Mouse (Mus musculus): ENCODE measurements around the gene Gpt2. TPM values are rescaled to one million over a fixed set of nuclear protein-coding genes. Genes with fewer than 3 reads are reported as not detected.
A peak's percentile ranks its signal among the peaks of the same experiment; 100 is the strongest.

Gpt2 gene
- total and polyA plus RNA-seq, 2 experiments, result 135 to 351 TPM

DNA sequence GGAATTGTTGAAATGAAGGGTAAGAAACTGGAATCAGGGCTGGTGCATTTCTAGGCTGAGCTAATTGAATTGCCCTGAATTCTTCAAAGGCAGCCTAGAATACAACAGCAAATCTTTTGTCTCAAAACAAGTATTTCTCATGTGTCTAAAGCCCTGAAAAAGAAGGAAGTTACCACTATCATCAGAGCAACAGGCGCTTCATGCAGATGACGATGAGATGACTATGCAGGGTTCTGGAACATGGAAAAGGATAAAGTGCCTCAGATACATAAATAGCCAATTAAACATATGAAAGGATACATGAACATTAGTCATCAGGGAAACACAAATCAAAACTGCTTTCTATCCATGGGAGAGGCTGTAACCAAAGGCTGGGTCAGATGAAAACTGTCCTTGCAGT is 44.0 kb downstream of the Gpt2 start:
- no peaks in the 10 kb centered on the region for H3K79me2 ChIP-seq (ENCODE audit: control insufficient read depth, insufficient read depth, low read length)
- H3K27ac ChIP-seq (replicated peaks; ENCODE audit: insufficient read depth, low read depth, low read length), result no peak overlapping the region
- no peak overlapping the region for H3K4me3 ChIP-seq (ENCODE audit: insufficient read depth, low read depth, low read length)
- H3K36me3 ChIP-seq (ENCODE audit: control insufficient read depth, insufficient read depth, low read length), result peaks cover 57% of the 10 kb centered on the region
- H3K9ac ChIP-seq (ENCODE audit: low read depth, low read length), result no peak overlapping the region
- no peak for DNase-seq (ENCODE audit: extremely low read depth, low read depth, low spot score)
- peaks cover 6% of the 10 kb centered on the region for H3K4me1 ChIP-seq (ENCODE audit: control insufficient read depth, insufficient read depth, low read length)
- TF ChIP-seq CTCF (IDR thresholded peaks at IDR 0.05; ENCODE audit: low read depth, low read length) (no peak), POLR2A (IDR thresholded peaks at IDR 0.05; ENCODE audit: extremely low read depth, insufficient read depth, low read length) (no peak)
- H3K27me3 ChIP-seq (ENCODE audit: control insufficient read depth, insufficient read depth, low read length), result no peaks in the 10 kb centered on the region
- WGBS, result 97% methylated on average over 2 of the region's 2 CpGs

DNA sequence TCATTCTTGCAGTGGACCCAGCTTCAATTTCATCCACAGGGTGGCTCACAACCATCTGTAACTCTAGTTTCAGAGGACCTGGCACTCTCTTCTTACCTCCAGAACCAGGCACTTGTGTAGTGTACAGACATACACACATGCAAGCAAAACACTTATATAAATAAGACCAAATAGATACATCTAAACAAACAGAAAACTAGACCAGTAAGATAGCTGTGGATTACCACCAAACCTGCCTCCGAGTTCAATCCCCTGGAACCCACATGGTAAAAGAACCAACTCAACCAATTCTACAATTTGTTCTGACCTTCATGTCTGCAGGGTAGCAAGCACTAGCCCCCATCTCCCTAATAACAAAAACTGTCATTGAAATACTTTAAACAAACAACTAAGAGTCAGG is 59.6 kb downstream of the Gpt2 start:
- Histone ChIP-seq H3K36me3 (ENCODE audit: control insufficient read depth, insufficient read depth, low read length) (peaks cover 60% of the 10 kb centered on the region), H3K27me3 (ENCODE audit: control insufficient read depth, insufficient read depth, low read length) (no peaks in the 10 kb centered on the region), H3K4me3 (ENCODE audit: insufficient read depth, low read depth, low read length) (no peak overlapping the region), H3K9ac (ENCODE audit: low read depth, low read length) (no peak overlapping the region), H3K4me1 (ENCODE audit: control insufficient read depth, insufficient read depth, low read length) (peaks cover 12% of the 10 kb centered on the region), H3K79me2 (ENCODE audit: control insufficient read depth, insufficient read depth, low read length) (peaks cover 22% of the 10 kb centered on the region; the same call in 1 of the 2 replicates), H3K27ac (replicated peaks; ENCODE audit: insufficient read depth, low read depth, low read length) (no peak overlapping the region)
- no peak for TF ChIP-seq POLR2A (IDR thresholded peaks at IDR 0.05; ENCODE audit: extremely low read depth, insufficient read depth, low read length)
- TF ChIP-seq CTCF (IDR thresholded peaks at IDR 0.05; ENCODE audit: low read depth, low read length), result no peak
- WGBS, result 74% methylated on average over 1 of the region's 1 CpGs
- no peak for DNase-seq (ENCODE audit: extremely low read depth, low read depth, low spot score)

DNA sequence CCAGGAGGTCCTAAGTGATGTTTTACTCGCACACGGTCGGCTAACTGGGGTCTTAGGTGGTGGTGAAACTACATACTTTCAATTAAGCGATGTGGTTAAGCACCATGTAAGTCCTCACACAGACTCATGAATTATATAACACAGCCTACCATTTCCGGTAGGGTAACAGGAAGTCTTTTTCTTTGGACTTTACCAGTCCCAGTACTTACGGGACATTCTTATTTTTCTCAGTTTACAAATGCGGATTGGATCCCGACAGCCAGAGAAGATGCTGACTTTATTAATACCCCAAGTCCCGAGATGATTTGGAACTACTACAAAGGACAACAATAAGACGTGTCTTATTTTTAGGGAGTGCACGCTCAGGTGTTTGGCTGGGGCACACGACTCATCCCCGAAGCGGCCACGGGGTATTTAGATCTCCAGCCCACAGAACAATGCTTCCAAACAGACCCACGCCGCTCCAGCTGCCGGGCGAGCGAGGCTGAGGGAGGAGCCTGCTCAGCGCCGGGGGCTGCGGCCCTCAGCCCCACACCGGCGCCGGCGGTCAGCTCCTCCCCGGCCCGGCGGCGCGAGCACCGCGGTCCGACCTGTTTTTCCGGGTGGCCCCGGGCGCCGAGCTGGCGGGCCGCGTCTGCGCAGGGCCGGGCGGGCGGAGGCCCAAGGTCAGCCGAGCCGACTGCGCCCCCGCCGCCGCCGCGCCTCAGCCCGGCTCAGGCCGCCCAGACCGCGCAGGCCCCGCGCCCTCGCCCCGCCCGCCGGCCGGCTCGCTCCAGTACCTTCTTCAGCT is 62.2 kb downstream of the Gpt2 start:
- H3K27ac ChIP-seq (replicated peaks; ENCODE audit: insufficient read depth, low read depth, low read length), result peak overlapping the region; percentile 97
- peak overlapping the region; percentile 90 for H3K4me3 ChIP-seq (ENCODE audit: insufficient read depth, low read depth, low read length)
- peak overlapping the region; percentile 100 for H3K9ac ChIP-seq (ENCODE audit: low read depth, low read length)
- no peaks in the 10 kb centered on the region for H3K27me3 ChIP-seq (ENCODE audit: control insufficient read depth, insufficient read depth, low read length)
- no peak for TF ChIP-seq CTCF (IDR thresholded peaks at IDR 0.05; ENCODE audit: low read depth, low read length)
- no peak for TF ChIP-seq POLR2A (IDR thresholded peaks at IDR 0.05; ENCODE audit: extremely low read depth, insufficient read depth, low read length)
- under 1% methylated on average over 66 of the region's 66 CpGs for WGBS
- peaks cover 36% of the 10 kb centered on the region for H3K36me3 ChIP-seq (ENCODE audit: control insufficient read depth, insufficient read depth, low read length)
- peak; percentile 71 for DNase-seq (ENCODE audit: extremely low read depth, low read depth, low spot score)
- H3K4me1 ChIP-seq (ENCODE audit: control insufficient read depth, insufficient read depth, low read length), result peaks cover 18% of the 10 kb centered on the region
- H3K79me2 ChIP-seq (ENCODE audit: control insufficient read depth, insufficient read depth, low read length), result peaks cover 19% of the 10 kb centered on the region; the same call in 1 of the 2 replicates

DNA sequence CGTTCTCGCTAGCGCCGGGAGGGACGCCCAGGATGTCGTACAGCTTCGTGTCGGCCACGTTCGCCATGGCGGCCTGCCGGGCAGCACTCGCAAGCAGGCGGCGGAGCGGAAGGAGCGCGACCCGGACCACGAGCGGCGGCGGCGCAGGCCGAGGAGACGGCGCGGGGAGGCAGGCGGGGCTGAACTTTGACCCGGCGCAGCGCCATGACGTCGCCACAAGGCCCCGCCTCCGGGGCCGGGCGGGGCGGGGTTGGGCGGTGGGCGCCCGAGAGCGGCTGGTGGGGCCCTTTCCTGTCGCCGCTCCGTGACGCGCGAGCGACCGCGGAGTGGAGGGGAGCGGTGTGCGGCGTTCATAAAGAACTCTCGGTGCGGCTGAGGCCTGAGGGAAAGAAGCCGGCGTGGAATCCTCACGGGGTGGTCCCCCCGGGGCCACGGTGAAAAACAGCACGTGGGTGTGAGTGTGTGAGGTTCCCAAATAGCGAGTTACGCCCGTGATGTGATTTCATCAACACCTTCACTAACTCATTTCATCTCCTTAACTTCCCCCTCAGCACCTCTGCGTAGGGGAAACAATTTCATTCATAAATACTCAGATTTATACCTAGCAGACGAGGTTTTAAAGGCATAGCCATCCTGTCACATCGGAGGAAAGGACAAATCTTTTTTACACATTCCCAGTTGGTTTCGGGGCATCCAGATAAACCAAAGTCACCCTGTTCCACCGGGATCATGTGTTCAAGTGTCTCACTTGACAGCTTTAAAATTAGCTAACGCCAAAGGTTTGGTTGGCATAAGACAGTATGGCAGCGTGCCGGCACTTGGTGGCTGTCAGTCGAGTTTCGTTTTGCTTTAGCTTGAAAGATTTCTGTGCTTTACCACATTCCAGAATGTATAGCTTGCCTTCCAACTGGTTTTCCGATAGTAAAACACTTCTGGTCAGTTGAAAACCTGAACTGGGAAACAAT is 63.1 kb downstream of the Gpt2 start, which contains the start of gene Dnaja2:
TSS of gene Dnaja2 (minus strand) at position 164 of the 965 bp plus-strand sequence.
- Histone ChIP-seq H3K9ac (ENCODE audit: low read depth, low read length) (peak within 1 kb of the TSS; percentile 100), H3K79me2 (ENCODE audit: control insufficient read depth, insufficient read depth, low read length) (peaks cover 19% of the 10 kb centered on the region; the same call in 1 of the 2 replicates), H3K36me3 (ENCODE audit: control insufficient read depth, insufficient read depth, low read length) (peaks cover 28% of the 10 kb centered on the region), H3K27me3 (ENCODE audit: control insufficient read depth, insufficient read depth, low read length) (no peaks in the 10 kb centered on the region), H3K27ac (replicated peaks; ENCODE audit: insufficient read depth, low read depth, low read length) (peak within 1 kb of the TSS; percentile 97), H3K4me1 (ENCODE audit: control insufficient read depth, insufficient read depth, low read length) (peaks cover 18% of the 10 kb centered on the region), H3K4me3 (ENCODE audit: insufficient read depth, low read depth, low read length) (peak within 1 kb of the TSS; percentile 90)
- WGBS, result under 1% methylated on average over 77 of the region's 77 CpGs
- TF ChIP-seq POLR2A (IDR thresholded peaks at IDR 0.05; ENCODE audit: extremely low read depth, insufficient read depth, low read length), result peak; percentile 74; the same call in 1 of the 2 replicates
- TF ChIP-seq CTCF (IDR thresholded peaks at IDR 0.05; ENCODE audit: low read depth, low read length), result no peak
- peak; percentile 65 for DNase-seq (ENCODE audit: extremely low read depth, low read depth, low spot score)

DNA sequence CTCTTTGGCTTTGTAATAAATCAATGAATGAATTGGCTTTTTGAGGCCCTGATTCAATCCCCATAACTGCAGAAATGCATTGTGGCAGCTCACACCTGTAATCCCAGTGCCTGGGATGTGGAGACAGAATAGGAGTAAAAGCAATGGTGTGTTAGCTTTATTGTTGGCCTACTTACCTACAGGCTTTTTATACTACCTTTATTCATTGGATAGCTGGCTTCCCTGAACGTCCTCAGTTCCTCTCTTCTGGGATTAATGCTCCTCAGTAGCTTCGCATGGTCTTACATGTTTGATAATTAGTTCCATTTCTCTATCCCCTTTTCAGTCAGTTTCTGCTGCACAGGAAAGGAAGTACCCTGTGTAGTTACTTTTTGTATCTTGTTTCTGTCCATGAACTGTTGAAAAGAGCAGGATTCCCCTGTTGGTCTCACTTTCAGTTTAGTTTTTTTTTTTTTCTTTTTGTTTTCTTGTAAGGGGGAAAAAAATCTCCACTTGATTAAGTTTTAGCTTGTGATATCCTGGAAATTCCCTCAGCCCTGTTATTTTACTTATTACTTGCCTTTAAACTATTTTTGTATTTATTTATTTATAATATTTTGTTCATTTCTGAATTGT is 64.7 kb downstream of the Gpt2 start:
- Histone ChIP-seq H3K4me1 (ENCODE audit: control insufficient read depth, insufficient read depth, low read length) (peaks cover 14% of the 10 kb centered on the region), H3K27ac (replicated peaks; ENCODE audit: insufficient read depth, low read depth, low read length) (0 out of 2 replicates have a peak overlapping the region, but pooled peaks have one; percentile 35), H3K79me2 (ENCODE audit: control insufficient read depth, insufficient read depth, low read length) (peaks cover 17% of the 10 kb centered on the region; the same call in 1 of the 2 replicates), H3K36me3 (ENCODE audit: control insufficient read depth, insufficient read depth, low read length) (peaks cover 13% of the 10 kb centered on the region), H3K9ac (ENCODE audit: low read depth, low read length) (no peak overlapping the region), H3K4me3 (ENCODE audit: insufficient read depth, low read depth, low read length) (no peak overlapping the region), H3K27me3 (ENCODE audit: control insufficient read depth, insufficient read depth, low read length) (no peaks in the 10 kb centered on the region)
- no peak for DNase-seq (ENCODE audit: extremely low read depth, low read depth, low spot score)
- WGBS, result 75% methylated on average over 2 of the region's 2 CpGs
- TF ChIP-seq CTCF (IDR thresholded peaks at IDR 0.05; ENCODE audit: low read depth, low read length) (no peak), POLR2A (IDR thresholded peaks at IDR 0.05; ENCODE audit: extremely low read depth, insufficient read depth, low read length) (no peak)

All from liver, adult 2 months (tissue).